Mouse (Mus musculus): ENCODE measurements around the gene Cmtm5.

DNA sequence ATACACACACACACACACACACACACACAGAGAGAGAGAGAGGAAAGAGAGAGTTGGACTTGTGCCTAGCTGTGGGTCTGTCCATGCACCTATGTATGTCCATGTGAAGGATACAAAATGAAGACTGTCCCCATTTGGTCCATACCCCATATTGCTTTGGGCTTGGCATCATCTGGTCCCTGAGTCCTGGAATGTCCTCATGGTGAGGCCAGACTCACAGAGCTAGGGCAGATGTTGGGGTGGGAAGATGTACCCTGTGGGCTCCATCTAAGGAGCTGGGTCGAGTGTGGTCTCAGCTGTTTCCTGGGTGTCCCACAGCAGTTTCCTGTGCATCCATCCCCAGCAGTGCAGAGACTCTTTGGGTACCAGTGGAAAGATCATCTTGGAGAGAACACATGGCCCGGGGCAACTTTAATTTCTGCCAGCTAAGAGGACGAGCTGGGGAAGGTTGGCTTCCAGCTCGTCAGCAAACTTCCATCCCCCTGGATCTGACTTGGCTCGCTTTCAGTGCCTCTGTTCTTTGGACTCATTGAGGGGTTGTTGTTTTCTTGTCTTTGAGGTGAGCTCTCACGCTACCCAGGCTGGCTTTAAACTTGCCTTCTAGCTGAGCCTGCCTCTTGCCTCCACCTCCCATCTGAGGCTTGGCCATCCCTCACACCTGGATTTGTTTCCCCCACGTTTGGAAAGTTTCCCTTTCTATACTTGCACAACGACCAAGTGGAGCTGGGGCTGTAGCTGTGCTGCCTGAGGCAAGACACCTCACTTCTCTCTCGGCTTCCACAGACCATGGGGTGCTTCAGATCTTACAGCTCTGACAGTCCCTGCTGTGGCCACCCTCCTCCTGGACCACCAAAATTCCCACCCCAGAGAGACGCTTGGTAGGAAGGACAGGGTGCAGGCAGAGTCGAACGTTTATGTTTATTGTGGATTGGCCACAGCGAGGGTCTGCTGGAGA is 5.2 kb downstream of the Cmtm5 start:
- no peak for TF ChIP-seq POLR2A (IDR thresholded peaks at IDR 0.05; ENCODE audit: control insufficient read depth, low read depth, low read length)
- no peak for TF ChIP-seq CTCF (IDR thresholded peaks at IDR 0.05; ENCODE audit: control insufficient read depth, insufficient read depth, insufficient replicate concordance, low read depth, low read length)

Measured in testis, adult 2 months (tissue).